Mouse (Mus musculus): Measurements from ENCODE around the gene Ttbk1.
"Not testable (repeated sequence)": the region's sequence is repeated elsewhere in the genome, so short reads cannot be mapped to it uniquely, and the experiment has no call there.

The Ttbk1 gene

DNA sequence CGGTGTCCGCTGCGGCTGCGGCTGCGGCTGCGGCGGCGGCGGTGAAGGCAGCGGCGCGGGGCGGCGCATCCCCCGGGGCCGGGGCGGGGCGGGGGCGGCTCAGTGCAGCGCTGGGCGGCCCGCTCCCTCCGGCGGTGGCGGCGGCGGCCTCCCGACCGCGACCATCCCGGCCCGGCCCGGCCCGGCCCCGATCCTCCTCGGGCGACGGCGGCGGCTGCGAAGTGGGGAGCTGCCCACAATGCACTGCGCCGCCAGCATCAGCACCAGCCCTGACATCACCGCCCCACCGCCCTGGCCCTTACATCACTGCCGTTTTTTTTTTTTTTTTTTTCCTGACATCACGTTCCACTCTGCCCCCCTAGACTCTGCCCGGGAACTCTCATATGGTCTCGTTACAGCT is at the start of gene Ttbk1:
Ttbk1 (minus strand) TSS at position 245 of the 400 bp plus-strand sequence.
- DNase-seq (ENCODE audit: low read depth), result no peak

DNA sequence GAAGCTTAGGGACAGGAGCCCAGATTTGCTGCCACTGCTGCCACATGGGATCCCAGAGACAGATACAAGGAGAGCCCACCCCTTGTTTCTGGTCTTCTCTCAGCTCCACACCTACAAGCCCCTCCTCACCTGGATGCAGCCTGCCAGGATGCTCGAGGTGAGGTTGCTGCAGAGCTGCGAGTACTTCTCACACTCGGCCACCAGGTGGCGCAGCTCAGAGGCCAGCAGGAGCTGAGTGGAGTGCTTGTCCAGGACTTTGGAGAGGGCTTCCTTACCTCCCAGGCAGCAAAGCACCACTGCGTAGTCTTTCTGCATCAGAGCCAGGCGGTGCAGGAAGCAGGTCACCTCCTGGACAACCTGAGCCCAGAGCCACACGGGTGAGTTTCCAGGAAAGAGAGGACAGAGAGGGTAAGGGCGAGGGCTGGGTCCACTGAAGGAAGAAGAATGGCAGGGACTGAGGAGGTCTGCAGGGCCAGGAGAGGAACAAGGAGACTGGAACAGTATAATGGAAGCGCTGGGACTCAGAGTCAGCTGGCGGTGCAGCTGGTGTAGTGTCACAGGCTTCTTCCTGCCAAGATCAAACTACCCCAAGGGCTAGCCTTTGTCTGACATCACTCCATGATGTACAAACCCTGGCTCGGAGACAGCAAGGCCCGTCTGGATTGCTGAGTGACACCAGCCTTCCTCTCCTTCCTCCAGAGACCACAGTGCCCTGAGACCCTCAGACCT is 38.3 kb upstream of the Ttbk1 start:
- peak; percentile 64 for DNase-seq (ENCODE audit: low read depth)

DNA sequence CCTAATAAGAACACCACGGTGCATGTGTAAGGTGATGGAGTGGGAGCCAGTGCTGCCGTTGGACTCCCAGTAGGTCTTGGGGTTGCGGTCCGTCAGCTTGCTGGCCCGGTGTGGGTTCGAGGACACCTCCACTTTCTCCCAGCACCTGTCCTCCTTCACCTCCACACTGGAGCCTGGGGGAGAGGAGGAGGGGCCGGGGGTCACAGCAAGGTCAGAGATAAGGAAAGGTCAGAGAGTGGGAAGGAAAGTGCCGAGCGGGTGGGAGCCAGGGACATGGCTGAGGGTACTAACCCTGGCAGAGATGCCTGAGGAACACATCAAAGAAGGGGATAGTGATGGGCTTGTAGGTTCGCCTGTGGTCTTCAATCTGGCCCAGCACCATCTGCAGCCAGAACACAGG is 37.6 kb upstream of the Ttbk1 start:
- DNase-seq (ENCODE audit: low read depth), result no peak

DNA sequence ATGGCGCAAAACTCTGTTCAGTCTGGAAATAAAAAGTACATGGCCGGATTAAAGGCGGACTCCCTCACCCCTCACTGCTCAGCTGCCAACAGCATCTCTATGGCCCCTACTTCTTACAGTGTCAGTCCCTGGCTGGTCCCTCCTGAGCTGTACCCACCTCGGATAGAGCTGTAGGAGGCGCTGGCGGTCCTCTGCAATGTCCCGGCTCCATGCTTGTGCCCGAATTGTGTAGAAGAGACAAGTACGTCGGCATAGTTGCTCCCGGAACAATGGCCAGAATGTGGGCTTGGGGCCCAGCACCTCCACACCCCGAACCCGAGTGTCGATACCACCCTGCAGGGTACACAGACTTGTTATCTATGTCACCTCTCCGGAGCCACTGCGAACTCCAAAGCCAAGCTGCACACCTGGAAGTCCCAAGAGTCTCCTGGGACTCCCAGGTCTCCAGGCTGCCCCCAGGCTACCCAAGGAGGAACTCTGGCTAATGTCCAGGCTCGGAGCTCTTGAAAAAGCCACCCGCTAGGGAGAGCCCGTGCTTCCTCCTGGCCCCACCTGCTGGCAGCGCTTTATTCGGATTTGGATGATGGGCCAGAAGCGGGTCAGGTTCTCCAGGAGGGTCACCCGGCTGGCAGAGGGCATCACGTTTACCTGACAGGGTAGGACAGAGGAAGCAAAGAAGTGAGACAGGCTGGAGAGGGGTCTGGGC is 34.6 kb upstream of the Ttbk1 start:
- DNase-seq (ENCODE audit: low read depth), result no peak

DNA sequence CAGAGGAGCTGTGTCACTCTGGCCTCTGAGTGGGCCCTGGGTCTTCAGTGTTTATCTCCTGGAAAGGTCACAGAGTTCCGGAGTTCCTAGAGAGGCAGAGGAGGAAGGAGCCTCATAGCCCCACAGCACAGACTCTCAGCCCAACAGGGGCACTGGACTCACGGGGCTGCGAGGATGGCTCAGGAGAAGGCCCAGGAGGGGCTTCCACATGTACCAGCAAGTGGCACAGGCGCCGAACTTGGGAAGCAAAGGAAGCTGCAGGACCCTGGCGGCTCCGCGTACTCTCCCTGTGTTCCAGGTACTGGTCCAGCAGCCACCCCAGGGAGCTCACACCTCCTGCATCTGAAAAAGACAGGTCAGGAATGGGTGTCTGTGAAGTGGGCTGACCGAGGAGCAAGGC is 33.7 kb upstream of the Ttbk1 start:
- no peak for DNase-seq (ENCODE audit: low read depth)

DNA sequence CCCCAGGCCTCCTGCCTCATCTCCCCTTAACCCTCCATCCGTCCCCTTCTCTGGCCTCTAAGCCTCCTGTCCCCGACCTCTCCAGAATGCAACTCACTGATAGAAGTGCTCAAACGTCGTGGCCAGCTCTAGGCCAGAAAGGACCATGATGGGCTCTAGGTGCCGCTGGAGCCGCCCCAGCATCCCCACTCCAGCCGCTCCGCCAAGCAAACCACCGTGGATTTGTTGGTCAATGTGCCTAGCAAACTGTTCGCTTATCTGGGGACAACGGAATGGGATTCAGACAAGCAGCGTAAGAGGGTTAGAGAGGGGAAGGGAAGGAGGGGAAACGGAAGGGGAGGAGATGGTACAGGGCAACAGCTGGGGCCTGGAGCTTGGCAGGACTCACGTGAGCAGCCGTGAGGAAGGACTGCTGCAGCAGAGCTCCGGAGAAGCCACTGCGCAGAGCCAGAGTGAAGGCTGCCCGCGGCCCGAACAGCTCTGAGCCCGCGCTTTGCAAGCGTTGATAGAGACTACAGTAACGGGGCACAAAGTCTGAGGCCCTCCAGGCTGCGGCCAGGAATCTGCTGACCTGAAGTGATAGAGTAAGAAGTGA is 33.0 kb upstream of the Ttbk1 start:
- DNase-seq (ENCODE audit: low read depth), result no peak

DNA sequence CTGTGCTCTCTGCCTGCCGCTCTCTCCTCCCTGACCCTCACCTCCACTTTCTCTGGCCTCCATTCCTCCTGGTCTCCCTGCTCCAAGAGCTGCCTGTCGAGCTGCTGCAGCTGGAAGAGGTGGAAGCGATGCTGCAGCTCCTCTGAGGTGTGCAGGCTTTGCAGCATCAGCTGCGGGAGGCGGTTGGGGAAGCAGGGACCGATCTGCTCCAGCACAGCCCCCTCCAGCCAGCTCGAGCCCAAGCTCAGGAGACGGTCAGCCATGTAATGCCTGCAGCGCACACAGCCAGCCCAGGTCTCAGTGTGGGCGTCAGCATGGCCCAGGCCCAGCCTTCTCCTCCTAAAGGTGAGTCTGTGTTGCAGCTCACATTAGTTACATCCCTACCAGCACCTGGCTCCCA is 32.5 kb upstream of the Ttbk1 start:
- DNase-seq (ENCODE audit: low read depth), result no peak

DNA sequence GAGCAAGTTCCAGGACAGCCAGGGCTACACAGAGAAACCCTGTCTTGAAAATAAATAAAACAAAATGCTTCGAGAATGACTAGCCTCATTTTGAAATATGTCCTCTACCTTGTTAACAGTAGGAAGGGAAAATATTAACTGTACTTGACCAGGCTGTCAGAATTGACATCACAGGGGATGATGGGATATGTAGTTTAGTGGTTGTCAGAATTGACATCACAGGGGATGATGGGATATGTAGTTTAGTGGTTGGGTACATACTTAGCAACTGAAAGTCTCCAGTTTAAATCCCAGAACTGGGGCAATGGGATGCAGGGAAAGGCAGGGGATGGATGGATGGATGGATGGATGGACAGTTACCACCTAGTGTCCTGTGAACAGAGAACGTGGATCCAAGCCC is 25.9 kb upstream of the Ttbk1 start:
- peak; percentile 36 for DNase-seq (ENCODE audit: low read depth)

DNA sequence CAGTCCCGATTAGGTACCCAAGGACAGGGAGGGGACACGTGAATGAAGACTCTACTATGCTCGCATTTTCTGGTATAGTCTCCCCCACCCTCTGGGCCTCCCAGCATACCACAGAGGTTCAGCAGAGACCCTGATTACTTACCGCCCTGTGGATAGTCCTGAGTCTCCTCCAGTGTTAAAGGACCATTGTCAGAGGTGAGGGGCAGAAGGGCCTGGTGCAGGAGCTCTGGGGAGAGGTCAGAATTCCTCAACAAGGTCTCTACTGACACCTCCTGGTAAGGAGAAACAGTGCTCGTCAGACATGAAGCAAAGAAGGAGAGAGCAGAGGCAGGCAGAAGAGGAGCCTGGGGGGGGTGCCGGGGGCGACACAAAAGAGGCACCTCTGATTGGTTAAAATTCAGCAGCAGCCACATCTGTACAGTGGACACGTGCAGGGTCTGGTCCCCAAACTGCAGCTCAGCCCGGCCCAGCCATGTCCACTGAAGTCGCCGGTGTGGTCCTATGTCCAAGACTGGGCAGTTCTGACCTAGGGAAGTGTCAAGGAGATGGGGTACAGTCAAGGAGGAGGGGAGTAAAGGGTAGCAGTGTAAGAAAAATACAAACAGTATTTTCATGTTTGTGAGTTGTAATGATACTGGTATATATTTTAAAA is 23.7 kb upstream of the Ttbk1 start:
- DNase-seq (ENCODE audit: low read depth), result peak; percentile 54

DNA sequence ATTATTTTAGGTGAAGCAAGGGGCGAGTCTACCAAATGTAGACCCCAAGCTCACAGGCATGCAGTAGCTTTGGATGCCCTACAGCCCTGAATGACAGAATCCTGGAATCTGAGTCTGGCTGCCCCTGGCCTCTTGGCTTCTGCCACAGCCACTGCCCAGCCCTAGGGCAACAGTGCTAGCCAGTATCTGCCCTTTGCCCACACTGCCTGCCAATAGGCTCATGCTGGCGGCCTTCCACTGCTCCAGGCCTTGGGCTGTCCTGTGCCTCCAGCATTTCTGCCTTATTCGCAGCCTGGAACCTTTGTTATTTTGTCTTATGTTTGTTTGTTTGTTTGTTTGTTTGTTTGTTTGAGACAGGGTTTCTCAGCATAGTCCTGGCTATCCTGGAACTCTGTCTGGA is 18.1 kb upstream of the Ttbk1 start:
- no peak for DNase-seq (ENCODE audit: low read depth)

DNA sequence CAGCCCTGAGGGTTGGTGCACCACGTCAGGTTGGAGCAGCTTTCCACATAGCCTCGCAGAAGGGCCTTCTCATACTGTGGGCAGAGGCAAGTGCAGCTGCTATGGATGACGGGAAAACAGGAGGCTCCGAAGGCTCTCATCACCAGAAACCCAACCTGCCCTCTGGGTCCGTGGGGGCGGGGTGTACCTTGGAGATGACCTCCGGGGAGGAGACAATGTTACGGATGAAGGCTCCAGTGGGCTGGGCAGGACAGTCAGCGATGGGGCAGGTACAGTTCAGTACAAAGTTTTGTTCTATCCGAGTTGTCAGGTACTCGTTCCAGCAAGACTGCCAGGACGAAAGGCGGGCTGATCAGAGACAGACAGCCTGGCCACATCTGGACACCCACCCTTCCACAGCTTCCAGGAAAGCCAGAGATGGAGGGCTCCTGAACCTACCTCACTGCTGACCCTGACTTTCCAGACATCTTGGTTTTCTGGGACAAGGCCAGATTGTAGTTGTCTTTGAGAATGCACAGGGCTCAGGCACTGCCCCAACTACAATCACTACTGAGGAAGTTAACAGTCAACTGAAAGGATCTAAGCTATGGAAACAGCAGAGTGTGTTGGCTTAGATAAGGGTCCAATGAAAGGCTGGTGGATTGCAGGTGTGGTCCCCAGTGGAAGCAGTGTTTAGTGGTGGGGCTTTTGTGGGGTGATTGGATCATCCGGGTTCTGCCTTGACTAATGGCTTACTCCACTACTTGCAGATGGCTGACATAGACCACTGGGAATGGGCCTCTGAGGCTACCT is 16.6 kb upstream of the Ttbk1 start:
- no peak for DNase-seq (ENCODE audit: low read depth)

DNA sequence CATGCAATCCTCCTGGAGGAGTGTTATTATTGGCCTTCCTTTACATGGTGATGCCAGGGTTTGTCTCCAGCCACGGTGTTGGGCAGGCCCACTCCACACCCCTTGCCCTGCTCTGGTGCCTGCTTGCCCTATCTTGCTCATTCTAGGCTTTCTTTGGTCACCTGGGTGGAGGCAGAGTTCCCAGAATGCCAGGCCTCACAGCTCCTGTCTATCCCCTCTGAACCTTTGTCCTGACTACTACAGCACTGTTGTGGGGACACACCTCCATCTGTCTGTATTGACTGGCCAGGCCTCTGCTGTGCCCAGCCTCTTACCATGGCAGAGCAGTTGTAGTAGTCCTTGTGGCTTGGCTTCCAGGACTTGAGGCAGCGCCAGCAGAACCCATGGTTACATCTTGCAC is 15.3 kb upstream of the Ttbk1 start:
- DNase-seq (ENCODE audit: low read depth), result no peak

DNA sequence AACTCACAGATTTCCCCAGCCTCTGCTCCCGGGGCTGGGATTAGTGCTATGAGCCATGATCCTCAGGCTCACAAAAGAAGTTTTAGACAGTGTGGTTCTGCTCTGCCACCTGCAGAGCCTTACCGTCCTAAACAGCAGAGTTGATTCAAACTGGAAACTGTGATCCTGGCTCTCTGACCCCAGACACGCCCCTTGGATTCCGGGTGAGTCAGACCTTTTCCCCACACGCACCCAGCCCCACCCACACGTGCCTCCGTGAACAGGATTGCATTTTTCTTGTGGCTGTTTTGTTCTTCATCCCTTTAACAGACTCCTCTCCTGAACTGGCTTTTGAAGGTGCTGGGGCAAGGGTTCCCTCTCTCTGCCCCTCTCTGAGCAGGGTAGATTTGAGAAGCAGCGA is 10.5 kb upstream of the Ttbk1 start:
- peak; percentile 84 for DNase-seq (ENCODE audit: low read depth)

DNA sequence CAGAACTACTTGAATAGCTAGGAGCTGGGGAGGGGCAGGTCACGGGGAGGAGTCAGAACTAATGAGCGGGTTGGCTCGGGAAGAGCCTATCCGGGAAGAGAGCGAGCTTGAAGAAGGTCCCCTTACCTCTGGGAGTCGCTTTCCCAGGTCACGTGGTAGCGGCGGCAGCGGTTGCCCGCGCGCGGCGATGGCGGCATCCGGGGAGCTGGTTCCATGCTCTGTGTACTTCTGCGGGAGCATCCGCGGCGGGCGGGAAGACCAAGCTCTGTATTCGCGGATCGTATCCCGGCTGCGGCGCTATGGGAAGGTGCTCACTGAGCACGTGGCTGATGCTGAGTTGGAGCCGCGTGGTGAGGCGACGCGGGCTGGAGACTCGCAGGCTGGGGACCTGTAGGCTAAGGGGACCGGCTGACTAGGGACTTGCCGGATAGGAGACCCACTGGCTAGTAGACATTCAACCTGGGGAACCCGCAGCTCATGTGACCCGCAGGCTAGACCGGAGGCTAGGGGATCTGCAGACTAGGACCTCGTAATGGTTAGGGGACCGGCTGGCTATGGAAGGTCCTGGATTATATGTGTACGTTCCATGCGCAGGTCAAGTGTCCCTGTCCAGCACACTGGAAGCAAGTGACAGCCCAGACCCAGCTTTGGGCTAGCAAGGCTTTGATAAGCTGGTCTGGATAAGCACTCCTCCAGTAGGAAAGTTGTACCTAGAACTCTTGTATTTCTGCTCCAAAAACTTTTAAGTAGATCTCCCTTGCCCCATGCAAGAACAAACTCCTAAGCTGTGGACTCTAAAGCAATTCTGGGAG is 9.4 kb upstream of the Ttbk1 start, which contains the start of gene Dnph1:
Dnph1 (plus strand) TSS at position 89 of the 812 bp plus-strand sequence.
- peak; percentile 91 for DNase-seq (ENCODE audit: low read depth)

DNA sequence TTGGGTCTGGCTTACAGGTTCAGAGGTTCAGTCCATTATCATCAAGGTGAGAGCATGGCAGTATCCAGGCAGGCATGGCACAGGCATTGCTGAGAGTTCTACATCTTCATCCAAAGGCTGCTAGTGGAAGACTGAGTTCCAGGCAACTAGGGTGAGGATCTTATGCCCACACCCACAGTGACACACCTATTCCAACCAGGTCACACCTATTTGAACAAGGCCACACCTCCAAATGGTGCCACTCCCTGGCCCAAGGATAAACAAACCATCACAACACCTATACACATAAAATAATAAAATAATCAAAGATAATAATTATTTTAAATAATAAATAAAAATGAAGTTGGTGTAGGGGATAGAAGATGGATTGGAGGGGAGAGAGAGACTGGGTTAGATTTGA is 8.6 kb upstream of the Ttbk1 start:
- DNase-seq (ENCODE audit: low read depth), result not testable (repeated sequence)

DNA sequence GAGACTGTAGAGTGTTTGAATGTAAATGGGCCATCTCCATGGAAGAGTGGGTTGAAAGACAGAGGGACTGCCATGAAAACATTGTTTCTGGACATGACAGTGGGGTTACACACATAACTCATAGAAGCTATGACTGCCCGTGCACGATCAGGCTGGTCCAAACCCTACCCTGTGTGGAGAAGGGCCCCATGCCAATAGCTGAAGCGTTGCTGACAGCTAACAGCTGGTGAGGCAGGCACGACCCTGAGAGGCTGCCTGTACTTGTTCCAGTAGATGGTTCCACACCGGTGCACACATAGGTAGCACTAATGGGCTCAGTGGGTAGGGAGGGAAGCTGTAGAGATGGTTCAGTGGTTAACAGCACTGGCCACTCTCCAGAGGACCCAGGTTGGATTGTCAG is 8.0 kb upstream of the Ttbk1 start:
- DNase-seq (ENCODE audit: low read depth), result no peak

DNA sequence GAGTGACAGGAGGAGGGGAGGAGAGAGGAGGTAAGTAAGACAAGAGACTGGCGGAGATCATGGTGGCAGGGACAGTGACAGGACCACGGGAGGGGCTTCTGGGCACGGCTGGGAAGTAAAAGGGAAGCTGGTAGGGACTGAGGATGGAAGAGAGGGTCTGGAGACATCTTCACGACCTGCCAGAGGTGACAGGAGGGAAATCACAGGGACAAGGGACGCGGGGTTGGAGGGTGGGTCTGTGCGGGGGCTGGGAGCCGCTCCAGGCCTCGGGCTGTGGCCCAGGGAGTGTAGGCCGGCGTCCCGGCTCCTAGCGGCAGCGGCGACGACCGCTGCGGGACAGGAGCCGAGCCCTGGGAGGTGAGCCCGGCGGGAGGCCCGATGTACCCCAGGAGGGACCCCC is 480 bp downstream of the Ttbk1 start:
- no peak for DNase-seq (ENCODE audit: low read depth)

DNA sequence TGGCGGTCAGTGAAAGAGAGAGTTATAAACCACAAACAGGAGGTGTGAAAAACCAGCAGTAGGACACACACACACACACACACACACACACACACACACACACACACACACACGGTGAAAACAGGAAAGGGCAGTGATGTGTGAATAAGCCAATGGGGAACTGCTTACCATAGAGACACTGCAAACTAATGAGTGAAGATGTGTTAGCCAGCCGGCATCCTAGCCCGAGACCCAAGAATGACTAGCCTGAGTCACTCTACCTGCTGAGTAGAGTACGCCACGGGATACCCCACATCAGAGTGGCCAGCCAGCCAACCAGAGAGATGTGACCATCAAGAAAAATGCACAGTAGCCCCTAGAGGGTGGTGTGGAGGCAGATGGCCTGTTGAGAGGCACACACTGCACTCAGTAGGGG is 3.0 kb downstream of the Ttbk1 start:
- DNase-seq (ENCODE audit: low read depth), result peak; percentile 80

DNA sequence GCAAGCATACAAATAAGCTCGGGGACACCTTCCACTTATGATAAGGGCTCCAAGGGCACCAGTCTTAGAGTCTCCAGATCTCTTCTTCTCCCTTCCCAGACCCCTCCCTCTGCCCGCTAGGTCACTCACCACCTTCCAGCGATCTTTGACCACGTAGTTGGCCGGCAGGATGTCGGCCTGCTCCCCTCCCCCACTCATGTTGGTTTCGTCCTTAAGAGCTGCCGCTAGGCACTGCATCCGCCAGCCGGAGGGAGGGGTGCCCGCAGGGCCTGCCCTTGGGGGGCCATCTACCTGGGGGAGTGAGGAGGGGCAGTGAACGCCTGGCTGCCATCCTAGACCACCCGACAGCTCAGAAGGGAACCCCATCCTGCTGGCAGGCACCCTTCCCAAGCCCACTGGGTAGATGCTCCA is 3.4 kb downstream of the Ttbk1 start:
- DNase-seq (ENCODE audit: low read depth), result peak; percentile 87

DNA sequence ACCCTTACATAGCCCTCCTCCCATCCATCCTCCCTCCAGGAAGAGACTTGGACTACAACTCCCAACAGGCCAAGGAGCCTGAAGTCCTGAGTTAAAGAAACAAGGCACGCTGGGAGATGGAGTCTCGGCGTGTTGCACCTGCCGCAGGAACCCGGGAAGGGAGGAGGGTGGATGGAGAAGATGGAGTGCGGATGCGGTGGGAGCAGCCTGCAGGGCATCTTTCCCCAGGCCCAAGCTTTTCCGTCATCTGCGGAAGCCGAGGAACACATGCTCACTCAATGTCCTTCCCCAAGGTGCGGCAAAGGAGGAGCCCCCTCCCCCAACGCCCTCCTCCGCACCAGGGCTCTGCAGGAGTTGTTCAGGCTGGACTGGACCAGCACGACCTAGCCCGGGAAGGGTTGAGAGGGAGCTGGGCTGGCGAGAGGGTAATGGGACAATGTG is 3.9 kb downstream of the Ttbk1 start:
- peak; percentile 70 for DNase-seq (ENCODE audit: low read depth)

DNA sequence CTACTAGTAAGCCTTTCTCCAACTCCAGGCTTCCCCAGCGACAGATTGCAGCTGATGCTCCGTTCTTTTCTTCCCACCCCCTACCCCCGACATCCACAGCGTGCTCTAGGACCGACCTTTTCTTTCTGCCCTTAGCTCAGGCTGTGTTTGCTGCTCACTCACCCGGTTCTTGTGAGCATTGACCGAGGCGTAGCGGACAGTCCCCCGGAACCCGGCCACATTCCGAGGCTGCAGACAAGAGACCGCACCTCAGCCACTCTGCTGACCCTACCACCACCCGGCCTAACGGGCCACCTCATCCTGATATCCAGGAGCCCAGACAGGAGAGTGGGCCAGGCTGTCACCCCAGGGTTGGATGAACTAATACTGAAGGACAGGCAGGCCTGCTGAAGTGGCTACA is 10.2 kb downstream of the Ttbk1 start:
- no peak for DNase-seq (ENCODE audit: low read depth)
